Mouse (Mus musculus) heart, postnatal 4 days (tissue): Measurements from ENCODE around the gene Nlrp14. TPM values are rescaled to one million over a fixed set of nuclear protein-coding genes. Genes with fewer than 3 reads are reported as not detected.
"Not testable (repeated sequence)": the region's sequence is repeated elsewhere in the genome, so short reads cannot be mapped to it uniquely, and the experiment has no call there.

Experiments used
- DNase-seq: peaks from one replicate; pipeline ENCODE4 v3.0.0; 2021
- total RNA-seq, 2 experiments: library from RNA; stranded (reverse); gene quantifications; 2 replicates each; pipeline ENCODE4 v1.2.3; 2021

Gene Nlrp14
- total RNA-seq = not detected

GRCm38 (mm10) chr7:107166690-107167089, at the start of gene Nlrp14:
Gene Nlrp14 (plus strand): TSS chr7:107166990.
- DNase-seq = no peak

- DNase-seq = not testable (repeated sequence)
Observed at GRCm38 (mm10) chr7:107130983-107131382, 35.8 kb upstream of the Nlrp14 start, which contains the start of gene Olfr715. Gene Olfr715 (minus strand): TSS chr7:107131083.

- not testable (repeated sequence) for DNase-seq
Observed at GRCm38 (mm10) chr7:107138027-107138426, 28.8 kb upstream of the Nlrp14 start, which contains the start of gene Olfr716. Gene Olfr716 (plus strand): TSS chr7:107138327.

- DNase-seq = no peak
Observed at GRCm38 (mm10) chr7:107180406-107180805, 13.6 kb downstream of the Nlrp14 start.

GRCm38 (mm10) chr7:107201817-107202216, 35.0 kb downstream of the Nlrp14 start:
- no peak for DNase-seq

GRCm38 (mm10) chr7:107207843-107208242, 41.1 kb downstream of the Nlrp14 start:
- no peak for DNase-seq

- DNase-seq = no peak
Observed at GRCm38 (mm10) chr7:107209204-107209860, 42.5 kb downstream of the Nlrp14 start, which contains the start of gene Rbmxl2. Gene Rbmxl2 (plus strand): TSS chr7:107209445.

GRCm38 (mm10) chr7:107210126-107210576, 43.4 kb downstream of the Nlrp14 start:
- DNase-seq = peak; percentile 9

- DNase-seq = no peak
Observed at GRCm38 (mm10) chr7:107215723-107216122, 48.9 kb downstream of the Nlrp14 start.

GRCm38 (mm10) chr7:107216845-107217244, 50.1 kb downstream of the Nlrp14 start:
- DNase-seq = no peak

- no peak for DNase-seq
Observed at GRCm38 (mm10) chr7:107236854-107237253, 70.1 kb downstream of the Nlrp14 start.

GRCm38 (mm10) chr7:107237498-107237897, 70.7 kb downstream of the Nlrp14 start:
- DNase-seq = no peak

- DNase-seq = no peak
Observed at GRCm38 (mm10) chr7:107241371-107241883, 74.6 kb downstream of the Nlrp14 start.

Other genes starting within 250 kb of the Nlrp14 start
- gene Olfr709-ps1, start 234.8 kb upstream of the Nlrp14 start, total RNA-seq = under 1 TPM in 1 of 2 experiments, not detected in 1; 0.07 TPM
- not detected for gene Olfr710, start 218.7 kb upstream of the Nlrp14 start, total RNA-seq
- gene Olfr6, start 203.1 kb upstream of the Nlrp14 start, total RNA-seq = not detected
- not detected for gene Olfr711, start 191.5 kb upstream of the Nlrp14 start, total RNA-seq
- gene Olfr2, start 160.9 kb upstream of the Nlrp14 start, total RNA-seq = not detected
- not detected for gene Olfr713, start 135.8 kb upstream of the Nlrp14 start, total RNA-seq
- not detected for gene Olfr714, start 96.0 kb upstream of the Nlrp14 start, total RNA-seq
- gene Olfr17, start 73.8 kb upstream of the Nlrp14 start, total RNA-seq = not detected
- gene Olfr715b, start 56.6 kb upstream of the Nlrp14 start, total RNA-seq = not detected
- gene Olfr715, start 35.9 kb upstream of the Nlrp14 start, total RNA-seq = not detected
- gene Olfr716, start 28.7 kb upstream of the Nlrp14 start, total RNA-seq = not detected
- not detected for gene Rbmxl2, start 42.5 kb downstream of the Nlrp14 start, total RNA-seq
- under 1 TPM; 0.33 to 0.38 TPM for gene Syt9, start 203.7 kb downstream of the Nlrp14 start, total RNA-seq